Comparison of ENCODE assay signal across 8 mouse cellular contexts in the genomic region with DNA sequence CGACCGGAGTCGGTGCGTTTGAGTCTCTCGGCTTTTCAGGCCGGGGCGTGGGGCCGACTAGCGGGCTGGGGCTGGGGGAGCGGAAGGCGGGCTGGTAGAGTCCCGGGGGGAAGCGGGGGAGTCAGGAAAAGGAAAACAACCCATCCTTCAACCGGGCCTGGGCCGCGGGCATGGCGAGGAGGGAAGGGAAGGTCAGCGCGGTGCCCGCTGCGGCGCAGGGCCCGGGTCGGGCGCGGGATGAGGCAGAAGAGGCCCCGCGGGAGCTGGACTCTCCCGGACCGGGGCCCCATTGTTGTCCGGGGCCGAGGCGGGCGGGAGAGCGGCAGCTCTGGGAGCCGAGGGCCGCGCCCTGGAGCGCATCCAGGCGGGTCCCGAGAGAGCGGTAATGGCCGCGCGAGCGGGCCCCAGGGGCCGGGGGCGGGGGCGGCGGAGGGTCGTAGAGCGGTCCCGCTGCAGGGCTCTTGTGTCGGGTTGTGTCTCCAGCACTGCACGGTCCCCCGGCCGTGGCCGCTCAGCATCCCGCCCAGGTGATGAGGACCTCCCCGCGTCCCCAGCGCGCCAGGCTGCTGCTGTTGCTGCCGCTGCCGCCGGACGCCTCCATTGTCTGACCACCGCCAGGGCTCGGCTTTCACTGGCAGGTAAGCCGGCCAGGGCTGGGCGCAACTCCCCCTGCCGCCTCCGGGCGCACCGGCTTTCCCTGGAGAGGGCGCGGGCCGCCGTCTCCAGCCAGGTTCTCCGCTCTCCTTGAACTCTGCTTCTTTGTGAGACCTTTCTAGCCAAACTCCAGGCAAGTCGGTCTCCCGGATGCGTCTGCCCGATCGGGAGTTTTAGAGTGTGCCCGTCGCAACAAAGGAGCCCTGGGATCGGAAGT. TPM values are rescaled to one million over a fixed set of nuclear protein-coding genes. Genes with fewer than 3 reads are reported as not detected.
DNase-seq lines count a peak whose midpoint lies in the region; ATAC-seq and TF ChIP-seq lines count a peak whose summit lies in the region.

No protein-coding gene starts in this region.

- no peaks in the 10 kb centered on the region; the same call in 1 of the 2 replicates for H3K4me1 ChIP-seq in bone marrow, adult 2 months (ENCODE audit: control insufficient read depth, insufficient read depth, low read length)
- H3K4me1 ChIP-seq in forebrain, embryonic 11.5 days (replicated peaks; ENCODE audit: control insufficient read depth, insufficient read depth, low read length) = peaks cover 7% of the 10 kb centered on the region; the same call in 1 of the 2 replicates
- peaks cover 12% of the 10 kb centered on the region; the same call in 1 of the 2 replicates for H3K4me1 ChIP-seq in intestine, embryonic 15.5 days (replicated peaks)
- peaks cover 19% of the 10 kb centered on the region for H3K4me1 ChIP-seq in liver, postnatal 0 days (ENCODE audit: insufficient read depth)
- H3K4me1 ChIP-seq in olfactory bulb, adult 2 months (ENCODE audit: control insufficient read depth, insufficient read depth, low read length) = peaks cover 6% of the 10 kb centered on the region; the same call in 1 of the 2 replicates

- peak; percentile 31 for DNase-seq in gastrocnemius, postnatal 25 days
- no peak for DNase-seq in gastrocnemius, adult 18-20 months (ENCODE audit: low spot score)
- peak; percentile 81 for DNase-seq in forebrain, embryonic 11.5 days (ENCODE audit: low spot score)
- DNase-seq in liver, postnatal 0 days = peak; percentile 46

- H3K27ac ChIP-seq in bone marrow, adult 2 months (ENCODE audit: control insufficient read depth, insufficient read depth, low read depth, low read length, poor library complexity) = peak overlapping the region; percentile 67; the same call in 1 of the 2 replicates
- H3K27ac ChIP-seq in forebrain, embryonic 11.5 days (ENCODE audit: low read depth, low read length) = peak overlapping the region; percentile 87
- peak overlapping the region; percentile 91 for H3K27ac ChIP-seq in intestine, embryonic 15.5 days
- H3K27ac ChIP-seq in liver, postnatal 0 days (ENCODE audit: low read depth) = peak overlapping the region; percentile 60; the same call in 1 of the 2 replicates
- H3K27ac ChIP-seq in olfactory bulb, adult 2 months (ENCODE audit: insufficient read depth, low read depth, low read length) = no peak overlapping the region

- TF ChIP-seq CTCF in bone marrow, adult 2 months (IDR thresholded peaks at IDR 0.05; ENCODE audit: control insufficient read depth, insufficient read depth, low read length) = no peak
- TF ChIP-seq CTCF in liver, postnatal 0 days (IDR thresholded peaks at IDR 0.05; ENCODE audit: low read depth) = no peak; the same call in 1 of the 2 replicates
- no peak for TF ChIP-seq CTCF in olfactory bulb, adult 2 months (IDR thresholded peaks at IDR 0.05; ENCODE audit: insufficient read depth, low read depth, low read length)

- peak overlapping the region; percentile 91 for H3K4me3 ChIP-seq in bone marrow, adult 2 months (replicated peaks; ENCODE audit: control insufficient read depth, low read depth, low read length)
- H3K4me3 ChIP-seq in forebrain, embryonic 11.5 days (ENCODE audit: low read depth, low read length) = peak overlapping the region; percentile 99
- H3K4me3 ChIP-seq in intestine, embryonic 15.5 days (replicated peaks) = peak overlapping the region; percentile 98
- H3K4me3 ChIP-seq in liver, postnatal 0 days (ENCODE audit: low read depth, low read length) = peak overlapping the region; percentile 94
- H3K4me3 ChIP-seq in olfactory bulb, adult 2 months (ENCODE audit: insufficient read depth, low read depth, low read length) = peak overlapping the region; percentile 90

- peak; percentile 62 for ATAC-seq in forebrain, embryonic 11.5 days (replicated peaks; ENCODE audit: low FRiP score)
- peak; percentile 68 for ATAC-seq in intestine, embryonic 15.5 days
- ATAC-seq in liver, postnatal 0 days = peak; percentile 49
- no peak for ATAC-seq in megakaryocyte progenitor cell, adult 5-6 weeks (replicated peaks; ENCODE audit: poor library complexity)

- peak overlapping the region; percentile 97 for H3K9ac ChIP-seq in forebrain, embryonic 11.5 days (ENCODE audit: low read length)
- peak overlapping the region; percentile 93 for H3K9ac ChIP-seq in intestine, embryonic 15.5 days
- peak overlapping the region; percentile 69 for H3K9ac ChIP-seq in liver, postnatal 0 days (replicated peaks)

- H3K36me3 ChIP-seq in forebrain, embryonic 11.5 days (ENCODE audit: control insufficient read depth, insufficient read depth, low read length) = no peaks in the 10 kb centered on the region
- no peaks in the 10 kb centered on the region for H3K36me3 ChIP-seq in intestine, embryonic 15.5 days
- no peaks in the 10 kb centered on the region for H3K36me3 ChIP-seq in liver, postnatal 0 days (replicated peaks; ENCODE audit: insufficient read depth, low read length)

- peak overlapping the region; percentile 94 for H3K4me2 ChIP-seq in forebrain, embryonic 11.5 days (ENCODE audit: low read depth, low read length, severe bottlenecking)
- H3K4me2 ChIP-seq in intestine, embryonic 15.5 days (replicated peaks) = peak overlapping the region; percentile 98
- H3K4me2 ChIP-seq in liver, postnatal 0 days (ENCODE audit: low read depth, low read length) = peak overlapping the region; percentile 96

- no peaks in the 10 kb centered on the region for H3K9me3 ChIP-seq in forebrain, embryonic 11.5 days (ENCODE audit: control insufficient read depth, low read length)
- no peaks in the 10 kb centered on the region for H3K9me3 ChIP-seq in intestine, embryonic 15.5 days
- no peaks in the 10 kb centered on the region for H3K9me3 ChIP-seq in liver, postnatal 0 days (ENCODE audit: low read length)

- H3K27me3 ChIP-seq in forebrain, embryonic 11.5 days (ENCODE audit: control insufficient read depth, insufficient read depth, low read length) = peaks cover 4% of the 10 kb centered on the region
- H3K27me3 ChIP-seq in intestine, embryonic 15.5 days (replicated peaks) = peaks cover 16% of the 10 kb centered on the region
- H3K27me3 ChIP-seq in liver, postnatal 0 days (ENCODE audit: insufficient read depth, low read length) = peaks cover 33% of the 10 kb centered on the region

- no peak for TF ChIP-seq EP300 in liver, postnatal 0 days (IDR thresholded peaks at IDR 0.05; ENCODE audit: low read depth)

- no peak for TF ChIP-seq POLR2A in bone marrow, adult 2 months (IDR thresholded peaks at IDR 0.05; ENCODE audit: borderline replicate concordance, control insufficient read depth, low read depth, low read length)
- TF ChIP-seq POLR2A in olfactory bulb, adult 2 months (IDR thresholded peaks at IDR 0.05; ENCODE audit: insufficient read depth, low read depth, low read length) = no peak

- 1% methylated on average over 68 of the region's 88 CpGs for WGBS in bone marrow, adult 2 months
- WGBS in forebrain, embryonic 11.5 days = under 1% methylated on average over 85 of the region's 88 CpGs
- under 1% methylated on average over 80 of the region's 88 CpGs for WGBS in intestine, embryonic 15.5 days
- WGBS in liver, postnatal 0 days (ENCODE audit: insufficient replicate concordance) = 2% methylated on average over 62 of the region's 88 CpGs
- under 1% methylated on average over 73 of the region's 88 CpGs for WGBS in olfactory bulb, adult 2 months

RNA-seq across cellular contexts. Expression of gene Zfp664, which starts 0.6 kb away (rescaled TPM):
- 10 to 100 TPM; 18.2 to 19.0 TPM for total RNA-seq in gastrocnemius, postnatal 25 days (2021)
- total RNA-seq in gastrocnemius, adult 18-20 months (2021) = 10 to 100 TPM; 15.9 to 22.7 TPM
- 10.8 and 12.2 TPM in 2 replicates for polyA plus RNA-seq in bone marrow, adult 2 months (2011; ENCODE audit: insufficient read depth, insufficient read length, low replicate concordance, missing spikeins)
- 139 and 166 TPM in 2 replicates for polyA plus RNA-seq in forebrain, embryonic 11.5 days (2014; fragmentation: Nextera tagmentation; extraction: Ambion mirVana)
- 77.1 and 77.4 TPM in 2 replicates for polyA plus RNA-seq in intestine, embryonic 15.5 days (2015; fragmentation: Nextera tagmentation; extraction: Ambion mirVana)
- 10.6 and 12.1 TPM in 2 replicates for polyA plus RNA-seq in liver, postnatal 0 days (2015; fragmentation: Nextera tagmentation; extraction: Ambion mirVana)
- 74.3 TPM in 1 of 2 replicates, not detected in the other for polyA plus RNA-seq in olfactory bulb, adult 2 months (2012; ENCODE audit: insufficient read depth, insufficient read length, low replicate concordance, missing spikeins)
- total RNA-seq in megakaryocyte progenitor cell, adult 5-6 weeks (2015) = 8.5 TPM in 2 replicates
- 7.8 and 13.3 TPM in 2 replicates for total RNA-seq in megakaryocyte progenitor cell, adult 5-6 weeks (2017)

RNA-seq across cellular contexts. Expression of gene Ccdc92, which starts 0.9 kb away (rescaled TPM):
- under 1 TPM; 0.26 to 0.40 TPM for total RNA-seq in gastrocnemius, postnatal 25 days (2021)
- under 1 TPM; 0.30 to 0.45 TPM for total RNA-seq in gastrocnemius, adult 18-20 months (2021)
- polyA plus RNA-seq in bone marrow, adult 2 months (2011; ENCODE audit: insufficient read depth, insufficient read length, low replicate concordance, missing spikeins) = 2.8 and 2.9 TPM in 2 replicates
- polyA plus RNA-seq in forebrain, embryonic 11.5 days (2014; fragmentation: Nextera tagmentation; extraction: Ambion mirVana) = 17.3 and 18.6 TPM in 2 replicates
- polyA plus RNA-seq in intestine, embryonic 15.5 days (2015; fragmentation: Nextera tagmentation; extraction: Ambion mirVana) = 6.4 and 6.6 TPM in 2 replicates
- polyA plus RNA-seq in liver, postnatal 0 days (2015; fragmentation: Nextera tagmentation; extraction: Ambion mirVana) = 0.30 and 0.35 TPM in 2 replicates
- polyA plus RNA-seq in olfactory bulb, adult 2 months (2012; ENCODE audit: insufficient read depth, insufficient read length, low replicate concordance, missing spikeins) = not detected in 2 replicates
- not detected in 2 replicates for total RNA-seq in megakaryocyte progenitor cell, adult 5-6 weeks (2015)
- total RNA-seq in megakaryocyte progenitor cell, adult 5-6 weeks (2017) = 0.21 TPM in 1 of 2 replicates, not detected in the other
